Mouse (Mus musculus) hindbrain, postnatal 0 days (tissue): ENCODE measurements around the gene Hhex. TPM values are rescaled to one million over a fixed set of nuclear protein-coding genes. Genes with fewer than 3 reads are reported as not detected.

ENCODE experiments used
- ATAC-seq: fragments of 200-750 bp; cut with Nextera tagmentation; 2 replicates; pipeline ENCODE4 v1.8.0; 2017; ENCODE audit warnings: mild to moderate bottlenecking, moderate TSS enrichment, moderate library complexity
- DNase-seq: peaks from one replicate; pipeline ENCODE4 v3.0.0-alpha.2; 2015; ENCODE audit warnings: low spot score
- H3K27ac ChIP-seq: fragments of 300-500 bp; sonication (generic); 2 replicates; pipeline ENCODE4 v1.5.1; 2014; ENCODE audit warnings: mild to moderate bottlenecking
- H3K27me3 ChIP-seq: fragments of 300-500 bp; sonication (generic); 2 replicates; pipeline ENCODE4 v1.6.1; 2014; ENCODE audit warnings: low read length, mixed read lengths; ENCODE audit not compliant: insufficient read depth
- H3K36me3 ChIP-seq: fragments of 300-500 bp; sonication (generic); 2 replicates; pipeline ENCODE4 v1.6.1; 2014; ENCODE audit warnings: low read length, mixed read lengths; ENCODE audit not compliant: insufficient read depth
- H3K4me1 ChIP-seq: fragments of 300-500 bp; sonication (generic); 2 replicates; pipeline ENCODE4 v1.6.1; 2014; ENCODE audit warnings: antibody characterized with exemption, low read length, mixed read lengths; ENCODE audit not compliant: insufficient read depth
- H3K4me2 ChIP-seq: fragments of 300-500 bp; sonication (generic); 2 replicates; pipeline ENCODE4 v1.6.1; 2014; ENCODE audit warnings: low read depth, mild to moderate bottlenecking, low read length, moderate library complexity, mixed read lengths
- H3K4me3 ChIP-seq: fragments of 300-500 bp; sonication (generic); 2 replicates; pipeline ENCODE4 v1.5.1; 2014; ENCODE audit warnings: low read length
- H3K9ac ChIP-seq: fragments of 300-500 bp; sonication (generic); replicated peaks from 2 replicates; pipeline ENCODE4 v1.6.1; 2014; ENCODE audit warnings: mild to moderate bottlenecking, low read length, moderate library complexity, mixed read lengths
- H3K9me3 ChIP-seq: fragments of 300-500 bp; sonication (generic); 2 replicates; pipeline ENCODE4 v1.6.1; 2016; ENCODE audit warnings: low read length, mixed read lengths
- CTCF ChIP-seq: IDR thresholded peaks from 2 replicates; pipeline ENCODE4 v1.5.1; 2016; ENCODE audit warnings: antibody characterized with exemption, control low read depth, low read depth
- WGBS: fragments of 180-500 bp; shearing (Covaris S2); extraction: QIAGEN DNeasy Blood & Tissue Kit; methylation state at CpG from one replicate; pipeline ENCODE4 v1.1.7; 2014; 5-methylcytosine and 5-hydroxymethylcytosine counted together
- polyA plus RNA-seq: library from polyadenylated mRNA; unstranded; fragments of >200 nt; fragmentation: Nextera tagmentation; extraction: Ambion mirVana; gene quantifications from 2 replicates; pipeline ENCODE4 v1.2.1, GENCODE M21; 2015
- total RNA-seq: library from RNA; depleted of rRNA; stranded (reverse); fragments of >200 nt; gene quantifications from 2 replicates; pipeline ENCODE4 v1.2.3, GENCODE M21; 2014; rRNA removed

Gene Hhex
- total and polyA plus RNA-seq, 2 experiments from 2014 or later, result 0.16 to 4.7 TPM

DNA sequence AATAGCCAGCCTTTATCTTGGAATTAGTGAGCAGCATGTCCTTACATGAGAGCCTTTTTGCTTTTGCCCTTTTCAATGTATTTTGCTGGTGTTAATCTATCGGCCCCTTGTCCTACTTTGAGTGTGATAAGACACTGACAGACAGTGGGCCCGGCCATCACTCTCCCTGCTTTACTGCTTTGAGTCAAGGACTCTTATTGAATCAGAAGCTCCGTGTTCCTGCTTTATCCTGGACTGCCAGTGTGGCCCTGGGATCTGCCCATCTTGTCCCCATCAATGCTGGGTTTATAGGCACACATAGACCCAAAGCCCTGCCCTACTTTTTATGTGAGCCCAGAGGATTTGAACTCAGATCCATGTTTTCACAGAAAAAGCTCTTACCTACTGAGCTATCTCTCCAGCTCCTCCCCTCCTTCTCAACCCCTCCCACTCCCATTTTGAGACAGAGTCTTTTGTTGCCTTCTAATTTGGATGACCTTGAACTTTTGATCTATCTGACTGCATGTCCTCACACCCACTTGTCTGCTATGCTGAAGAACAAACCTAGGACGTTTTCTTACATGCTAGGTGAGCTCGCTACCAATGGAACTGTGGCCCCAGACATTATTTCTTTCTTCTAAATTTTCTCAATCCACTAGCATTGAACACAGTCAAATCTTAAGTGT, 53.3 kb downstream of the Hhex start:
- no peaks in the 10 kb centered on the region for H3K36me3 ChIP-seq
- H3K4me3 ChIP-seq, result no peak overlapping the region
- ATAC-seq (no peak), DNase-seq (no peak)
- H3K27ac ChIP-seq, result no peak overlapping the region
- H3K4me1 ChIP-seq, result no peaks in the 10 kb centered on the region
- no peaks in the 10 kb centered on the region for H3K27me3 ChIP-seq
- H3K9me3 ChIP-seq, result no peaks in the 10 kb centered on the region
- no peak for TF ChIP-seq CTCF
- no peak overlapping the region for H3K9ac ChIP-seq
- WGBS, result 88% methylated on average over 5 of the region's 5 CpGs
- no peak overlapping the region for H3K4me2 ChIP-seq

DNA sequence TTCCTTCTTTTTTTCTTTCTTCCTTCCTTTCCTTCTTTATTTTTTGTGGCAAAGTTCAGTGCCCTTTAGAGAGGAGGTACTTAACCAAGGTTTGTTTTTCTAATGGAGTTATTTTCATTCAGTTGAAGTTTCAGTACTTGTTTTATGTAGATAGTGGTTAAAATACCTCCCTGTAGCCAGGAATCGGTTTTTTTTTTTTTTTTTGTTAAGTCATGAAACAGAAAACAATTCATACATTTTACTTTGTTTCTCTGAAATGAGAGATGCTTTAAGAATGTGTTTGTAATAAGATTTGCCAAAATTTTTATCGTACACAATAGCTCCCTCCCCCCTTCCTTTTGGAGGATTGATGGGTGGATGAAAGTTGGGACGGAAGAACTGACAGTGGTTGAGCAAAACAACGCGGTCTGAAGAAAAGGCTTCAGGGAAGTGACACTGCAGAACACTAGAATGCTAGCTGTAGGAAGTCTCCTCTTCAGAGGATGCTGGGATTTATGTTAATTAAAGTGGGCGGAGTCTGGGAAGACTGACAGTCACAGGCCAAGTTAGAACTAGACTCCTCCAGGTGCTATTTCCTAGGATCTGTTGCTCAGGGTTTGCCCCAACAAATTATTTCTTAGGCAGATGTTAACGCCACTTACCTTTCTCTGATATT, 54.1 kb downstream of the Hhex start:
- Histone ChIP-seq H3K27ac (no peak overlapping the region), H3K4me3 (no peak overlapping the region), H3K4me1 (no peaks in the 10 kb centered on the region), H3K27me3 (no peaks in the 10 kb centered on the region), H3K9me3 (no peaks in the 10 kb centered on the region), H3K36me3 (no peaks in the 10 kb centered on the region), H3K4me2 (no peak overlapping the region), H3K9ac (no peak overlapping the region)
- no peak for ATAC-seq
- no peak for TF ChIP-seq CTCF
- no peak for DNase-seq
- WGBS, result 70% methylated on average over 7 of the region's 7 CpGs

Other genes with a start within 250 kb of the Hhex start
- 50.3 and 65.0 TPM in 2 replicates for gene March5, start 227.3 kb upstream of the Hhex start, total RNA-seq
- gene March5, start 227.3 kb upstream of the Hhex start, polyA plus RNA-seq, result 94.8 and 100 TPM in 2 replicates
- gene Cpeb3, start 226.2 kb upstream of the Hhex start, total RNA-seq, result 23.7 and 26.1 TPM in 2 replicates
- 10.3 and 11.3 TPM in 2 replicates for gene Cpeb3, start 226.2 kb upstream of the Hhex start, polyA plus RNA-seq
- gene Ide, start 97.0 kb upstream of the Hhex start, total RNA-seq, result 25.1 and 29.1 TPM in 2 replicates
- 38.5 and 40.5 TPM in 2 replicates for gene Ide, start 97.0 kb upstream of the Hhex start, polyA plus RNA-seq
- gene Kif11, start 58.4 kb upstream of the Hhex start, total RNA-seq, result 12.1 and 14.2 TPM in 2 replicates
- gene Kif11, start 58.4 kb upstream of the Hhex start, polyA plus RNA-seq, result 10.1 and 10.9 TPM in 2 replicates
- 18.4 and 18.9 TPM in 2 replicates for gene Exoc6, start 115.6 kb downstream of the Hhex start, total RNA-seq
- gene Exoc6, start 115.6 kb downstream of the Hhex start, polyA plus RNA-seq, result 18.6 and 18.8 TPM in 2 replicates